Mouse (Mus musculus) heart, adult 2 months (tissue): ENCODE results near the gene Sars2.
A peak's percentile ranks its signal among the peaks of the same experiment; 100 is the strongest.

Experiments used
- CTCF ChIP-seq: fragments of 200-600 bp; IDR thresholded peaks from 2 replicates; pipeline ENCODE4 v1.8.1; 2022; ENCODE audit warnings: antibody characterized with exemption, mild to moderate bottlenecking, moderate library complexity
- EP300 ChIP-seq: fragments of 200-500 bp; IDR thresholded peaks from 2 replicates; pipeline ENCODE4 v1.6.1; 2011; ENCODE audit warnings: low read depth, low read length, control low read depth; ENCODE audit not compliant: insufficient read depth
- POLR2A ChIP-seq: fragments of 200-500 bp; IDR thresholded peaks from 2 replicates; pipeline ENCODE4 v1.6.1; 2011; ENCODE audit warnings: mild to moderate bottlenecking, low read depth, low read length, control low read depth; ENCODE audit not compliant: insufficient read depth

- TF ChIP-seq POLR2A (no peak), CTCF (peak; percentile 58), EP300 (no peak)
Observed at GRCm38 (mm10) chr7:28716590-28717281, 25.1 kb upstream of the Sars2 start, which contains the start of gene Fbxo17.
